ENCODE assay signal across 21 mouse cellular contexts in the genomic region with DNA sequence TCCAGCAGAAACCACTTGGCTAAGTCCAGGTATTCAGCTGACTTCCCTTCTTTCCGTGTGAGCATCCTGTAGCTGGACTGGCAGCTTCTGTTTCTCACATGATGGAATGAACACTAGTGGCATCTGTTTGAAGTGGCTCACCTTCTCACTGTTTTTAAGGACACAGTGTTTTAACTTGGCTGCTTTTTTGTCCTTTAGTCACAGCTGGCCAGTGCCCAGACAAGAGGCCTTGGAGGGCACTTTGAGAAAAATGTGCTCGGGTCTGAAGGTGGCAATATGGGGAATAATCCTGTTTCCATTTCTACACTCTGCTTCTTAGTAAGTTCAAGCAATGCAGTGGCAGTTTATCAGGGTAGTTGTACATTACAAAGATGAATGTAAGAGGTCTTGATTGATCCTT.
DNase-seq lines count a peak whose midpoint lies in the region; ATAC-seq lines count a peak whose summit lies in the region.
"Had no signal": no experiment of that assay in that cellular context is flagged by ENCODE, and none has a peak within 500 bp of the region (broad histone marks: within the 10 kb centered on the region; RNA-seq: fewer than 3 reads in every experiment).

No protein-coding gene starts in this region.

- no peak overlapping the region for H3K27ac ChIP-seq in hindbrain, embryonic 13.5 days
- H3K27ac ChIP-seq: embryonic facial prominence, embryonic 10.5 days; forebrain, embryonic 15.5 days; heart, embryonic 10.5 days; heart, embryonic 15.5 days; hindbrain, embryonic 10.5 days; hindbrain, embryonic 15.5 days had no signal

- H3K27me3 ChIP-seq in hindbrain, embryonic 13.5 days, result no peaks in the 10 kb centered on the region
- H3K27me3 ChIP-seq: forebrain, embryonic 15.5 days; heart, embryonic 15.5 days; hindbrain, embryonic 15.5 days had no signal

- intact Hi-C loops in heart, postnatal 10 days (cut with DNase I), result no loop called here
- intact Hi-C loops in left cerebral cortex, postnatal 10 days (cut with DNase I), result no loop called here

- H3K4me2 ChIP-seq in hindbrain, embryonic 13.5 days, result no peak overlapping the region
- H3K4me2 ChIP-seq: forebrain, embryonic 15.5 days; heart, embryonic 15.5 days; hindbrain, embryonic 15.5 days had no signal

- no peaks in the 10 kb centered on the region for H3K36me3 ChIP-seq in hindbrain, embryonic 13.5 days
- H3K36me3 ChIP-seq: embryonic facial prominence, embryonic 10.5 days; forebrain, embryonic 15.5 days; G1E; heart, embryonic 10.5 days; heart, embryonic 15.5 days; hindbrain, embryonic 10.5 days; hindbrain, embryonic 15.5 days had no signal

- H3K4me3 ChIP-seq in hindbrain, embryonic 13.5 days, result no peak overlapping the region
- H3K4me3 ChIP-seq: embryonic facial prominence, embryonic 10.5 days; erythroblast, embryonic 14.5 days; forebrain, embryonic 15.5 days; heart, embryonic 10.5 days; heart, embryonic 15.5 days; hindbrain, embryonic 10.5 days; hindbrain, embryonic 15.5 days had no signal

- ATAC-seq in hindbrain, embryonic 13.5 days (ENCODE audit: low FRiP score), result no peak
- ATAC-seq: CD4-positive, CD25-positive, alpha-beta regulatory T cell, adult 4 months; forebrain, embryonic 15.5 days; intestine, embryonic 16.5 days had no signal

- no peak overlapping the region for H3K9ac ChIP-seq in hindbrain, embryonic 13.5 days
- H3K9ac ChIP-seq: forebrain, embryonic 15.5 days; heart, embryonic 15.5 days; hindbrain, embryonic 15.5 days had no signal

- H3K4me1 ChIP-seq in hindbrain, embryonic 13.5 days (replicated peaks), result no peaks in the 10 kb centered on the region
- H3K4me1 ChIP-seq: embryonic facial prominence, embryonic 10.5 days; forebrain, embryonic 15.5 days; heart, embryonic 10.5 days; hindbrain, embryonic 10.5 days; hindbrain, embryonic 15.5 days had no signal

- WGBS in hindbrain, embryonic 13.5 days, result 74% methylated on average over 2 of the region's 2 CpGs

- peak; percentile 10 for DNase-seq in heart, adult 8-10 months (ENCODE audit: low spot score)
- DNase-seq in heart, postnatal 10 days, result no peak
- DNase-seq in 416B (ENCODE audit: low read depth), result peak; percentile 63
- DNase-seq in adrenal gland, adult 2 months, result peak; percentile 66
- peak; percentile 26 for DNase-seq in adrenal gland, postnatal 25 days
- DNase-seq in left cerebral cortex, postnatal 10 days (ENCODE audit: extremely low spot score in 1 of 2, low spot score in 2 of 2), result no peak
- DNase-seq: B cell, adult 2 months; cerebellum, adult 2 months; cerebellum, postnatal 10 days; gastrocnemius, postnatal 10 days had no signal

- no peaks in the 10 kb centered on the region for H3K9me3 ChIP-seq in hindbrain, embryonic 13.5 days
- H3K9me3 ChIP-seq: embryonic facial prominence, embryonic 10.5 days; forebrain, embryonic 15.5 days; G1E; heart, embryonic 10.5 days; heart, embryonic 15.5 days; hindbrain, embryonic 15.5 days had no signal

Comparison
In these comparisons a context has a peak if more than half of its experiments do, and no peak if none do; other contexts are left out.
1. DNase-seq: peak in heart, adult 8-10 months (single experiment), 416B (single experiment), adrenal gland, adult 2 months (single experiment) and adrenal gland, postnatal 25 days (single experiment); none in heart, postnatal 10 days (0 of 2) and left cerebral cortex, postnatal 10 days (0 of 2).